Mouse (Mus musculus) layer of hippocampus, postnatal 25 days (tissue): ENCODE results near the gene Trafd1. TPM values are rescaled to one million over a fixed set of nuclear protein-coding genes. Genes with fewer than 3 reads are reported as not detected.
"Not testable (repeated sequence)": the region's sequence is repeated elsewhere in the genome, so short reads cannot be mapped to it uniquely, and the experiment has no call there.

ENCODE experiments used
- DNase-seq, 2 experiments: peaks; one replicate each; pipeline ENCODE4 v3.0.0; 2022; ENCODE audit warnings: mixed read lengths in 2 of 2, low spot score in 1 of 2; ENCODE audit errors: extremely low spot score in 1 of 2
- total RNA-seq, 2 experiments: library from RNA; stranded (reverse); gene quantifications; 2 replicates each; pipeline ENCODE4 v1.2.3; 2021

Gene Trafd1
- total RNA-seq, 2 experiments from 2014 or later = 66.3 to 78.9 TPM

- DNase-seq = no peak
Measured at GRCm38 (mm10) chr5:121335426-121335825, 50.0 kb downstream of the Trafd1 start.

GRCm38 (mm10) chr5:121334454-121334853 lies 51.0 kb downstream of the Trafd1 start:
- DNase-seq = no peak

GRCm38 (mm10) chr5:121333976-121334375 lies 51.5 kb downstream of the Trafd1 start:
- DNase-seq = no peak

GRCm38 (mm10) chr5:121331731-121332130 lies 53.7 kb downstream of the Trafd1 start:
- no peak for DNase-seq

GRCm38 (mm10) chr5:121330154-121330816 lies 55.1 kb downstream of the Trafd1 start:
- not testable (repeated sequence) for DNase-seq

- DNase-seq = no peak
Measured at GRCm38 (mm10) chr5:121329333-121330058, 55.9 kb downstream of the Trafd1 start.

- DNase-seq = no peak
Measured at GRCm38 (mm10) chr5:121326079-121326805, 59.2 kb downstream of the Trafd1 start.

Other genes with a start within 250 kb of the Trafd1 start
- gene Ptpn11, start 194.2 kb downstream of the Trafd1 start, total RNA-seq = 10 to 100 TPM; 88.7 to 98.6 TPM
- gene Rpl6, start 181.2 kb downstream of the Trafd1 start, total RNA-seq = 100 to 1,000 TPM; 433 to 489 TPM
- gene Hectd4, start 165.4 kb downstream of the Trafd1 start, total RNA-seq = 100 to 1,000 TPM; 159 to 190 TPM
- gene Naa25, start 12.3 kb upstream of the Trafd1 start, total RNA-seq = 10 to 100 TPM; 39.4 to 41.2 TPM
- 1 to 10 TPM; 6.6 to 9.3 TPM for gene Tmem116, start 66.3 kb upstream of the Trafd1 start, total RNA-seq
- 100 to 1,000 TPM; 131 to 154 TPM for gene Erp29, start 66.9 kb upstream of the Trafd1 start, total RNA-seq
- under 1 TPM in 1 of 2 experiments, not detected in 1; 0.12 TPM for gene Adam1b, start 117.8 kb upstream of the Trafd1 start, total RNA-seq
- 10 to 100 TPM; 12.2 to 16.9 TPM for gene Adam1a, start 159.8 kb upstream of the Trafd1 start, total RNA-seq
- gene Gm42878, start 159.8 kb upstream of the Trafd1 start, total RNA-seq = not detected
- 10 to 100 TPM; 65.4 to 76.7 TPM for gene Mapkapk5, start 160.3 kb upstream of the Trafd1 start, total RNA-seq
- gene Aldh2, start 208.2 kb upstream of the Trafd1 start, total RNA-seq = 100 to 1,000 TPM; 110 to 124 TPM
- 1 to 10 TPM; 6.0 to 7.6 TPM for gene Acad12, start 233.3 kb upstream of the Trafd1 start, total RNA-seq